Mouse (Mus musculus) megakaryocyte, embryonic 14.5 days (primary cell): ENCODE results near the gene Pak4. TPM values are rescaled to one million over a fixed set of nuclear protein-coding genes. Genes with fewer than 3 reads are reported as not detected.
A peak's percentile ranks its signal among the peaks of the same experiment; 100 is the strongest.
"Not testable (repeated sequence)": the region's sequence is repeated elsewhere in the genome, so short reads cannot be mapped to it uniquely, and the experiment has no call there.

Source experiments
- H3K27me3 ChIP-seq: replicated peaks from 2 replicates; pipeline ENCODE3; 2012; ENCODE audit warnings: inconsistent platforms
- H3K36me3 ChIP-seq: replicated peaks from 2 replicates; pipeline ENCODE3; 2012; ENCODE audit warnings: low read length, inconsistent platforms, mixed read lengths
- H3K4me1 ChIP-seq: 2 replicates; pipeline ENCODE4 v1.6.1; 2012; ENCODE audit warnings: inconsistent platforms
- H3K4me3 ChIP-seq: replicated peaks from 2 replicates; pipeline ENCODE3; 2012; ENCODE audit warnings: moderate library complexity, mild to moderate bottlenecking, inconsistent platforms
- H3K9me3 ChIP-seq: 2 replicates; pipeline ENCODE4 v1.6.1; 2012; ENCODE audit warnings: inconsistent platforms
- FLI1 ChIP-seq: IDR thresholded peaks from 2 replicates; pipeline ENCODE4 v1.6.1; 2012; ENCODE audit warnings: low read length, inconsistent platforms, mixed read lengths
- GATA1 ChIP-seq: IDR thresholded peaks from 3 replicates; pipeline ENCODE4 v1.6.1; 2012; ENCODE audit warnings: mixed read lengths, low read length, inconsistent platforms, borderline replicate concordance
- polyA plus RNA-seq: library from polyadenylated mRNA; stranded (reverse); fragments of >175 nt; gene quantifications from 2 replicates; pipeline ENCODE4 v1.2.3, GENCODE M21; 2012; ENCODE audit warnings: low replicate concordance; ENCODE audit not compliant: insufficient read depth

Gene Pak4
- polyA plus RNA-seq, 1 experiment = 17.3 TPM

GRCm38 (mm10) chr7:28547628-28548027 is 50.4 kb downstream of the Pak4 start:
- no peaks in the 10 kb centered on the region for H3K36me3 ChIP-seq
- peaks cover 38% of the 10 kb centered on the region for H3K27me3 ChIP-seq
- H3K4me3 ChIP-seq = peak overlapping the region; percentile 84
- TF ChIP-seq GATA1 (no peak), FLI1 (no peak; the same call in 1 of the 2 replicates)
- peaks cover 48% of the 10 kb centered on the region for H3K4me1 ChIP-seq
- H3K9me3 ChIP-seq = peaks cover 6% of the 10 kb centered on the region

DNA sequence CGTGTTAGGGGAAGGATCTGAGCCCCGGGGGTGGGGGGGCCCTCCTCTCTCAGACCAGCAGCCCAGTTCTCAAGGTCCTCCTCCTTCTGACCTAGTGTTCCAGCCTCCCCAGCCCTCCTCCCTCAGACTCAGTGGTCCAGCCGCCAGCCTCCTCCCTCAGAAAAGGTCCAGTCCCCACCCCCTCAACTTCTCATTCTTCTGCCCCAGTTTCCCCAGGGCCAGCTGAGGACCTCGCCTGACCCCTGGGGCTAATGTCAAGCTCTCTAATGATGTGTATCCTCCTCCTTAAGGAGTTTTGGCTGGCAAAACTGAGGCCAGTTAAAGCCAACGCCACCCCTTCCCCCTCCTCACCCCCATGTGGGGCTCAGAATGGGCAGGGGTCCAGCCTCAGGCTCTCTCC is 50.8 kb downstream of the Pak4 start, which contains the start of gene Nccrp1:
Gene Nccrp1, minus strand, starts transcription at position 101 of the 400 bp plus-strand sequence.
- Histone ChIP-seq H3K36me3 (no peaks in the 10 kb centered on the region), H3K4me1 (peaks cover 48% of the 10 kb centered on the region), H3K4me3 (peak within 1 kb of the TSS; percentile 84), H3K9me3 (peaks cover 1% of the 10 kb centered on the region), H3K27me3 (peaks cover 38% of the 10 kb centered on the region)
- TF ChIP-seq FLI1 = no peak
- no peak for TF ChIP-seq GATA1

DNA sequence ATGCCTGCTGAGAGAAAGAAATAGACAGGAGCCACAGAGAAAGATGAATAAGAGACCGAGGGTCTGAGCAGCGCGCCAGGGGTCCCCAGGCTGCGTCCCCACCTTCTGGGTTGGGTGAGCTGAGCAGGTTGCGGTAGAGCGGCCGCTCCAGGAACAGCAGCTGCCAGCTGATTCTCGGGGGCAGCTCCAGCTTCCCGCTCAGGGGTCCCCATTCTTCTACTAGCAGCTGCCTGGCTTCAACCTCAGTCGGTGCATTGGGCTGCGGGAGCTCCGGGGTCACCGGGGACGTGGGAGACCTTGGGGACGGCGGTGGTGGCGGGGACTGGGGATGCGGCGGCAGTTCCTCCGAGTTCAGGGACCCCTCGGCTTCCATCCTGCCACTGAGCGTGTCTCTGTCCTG is 51.3 kb downstream of the Pak4 start:
- no peaks in the 10 kb centered on the region for H3K9me3 ChIP-seq
- TF ChIP-seq FLI1 = no peak
- no peak for TF ChIP-seq GATA1
- no peaks in the 10 kb centered on the region for H3K36me3 ChIP-seq
- H3K4me3 ChIP-seq = peak overlapping the region; percentile 84
- H3K27me3 ChIP-seq = peaks cover 42% of the 10 kb centered on the region
- H3K4me1 ChIP-seq = peaks cover 48% of the 10 kb centered on the region

DNA sequence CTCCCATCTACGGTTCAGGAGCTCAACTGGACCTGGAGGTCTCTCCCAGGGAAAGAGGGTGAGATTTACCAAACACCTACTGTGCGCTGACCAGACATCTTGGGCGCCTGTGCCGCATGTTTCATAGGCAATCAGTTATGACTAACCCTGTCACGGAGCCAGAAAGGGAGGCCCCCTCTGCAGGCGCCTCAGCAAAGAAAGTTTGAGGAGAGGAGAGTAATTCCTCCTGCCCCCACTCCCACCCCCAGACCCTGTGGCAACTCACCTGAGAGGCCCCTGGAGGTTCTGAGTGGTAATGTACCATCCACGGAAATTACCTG is 52.1 kb downstream of the Pak4 start:
- Histone ChIP-seq H3K4me3 (no peak overlapping the region), H3K36me3 (no peaks in the 10 kb centered on the region), H3K27me3 (peaks cover 43% of the 10 kb centered on the region), H3K4me1 (peaks cover 48% of the 10 kb centered on the region), H3K9me3 (0 out of 2 replicates have a peak, but pooled peaks cover 2% of the 10 kb centered on the region)
- TF ChIP-seq GATA1 = no peak
- TF ChIP-seq FLI1 = no peak

GRCm38 (mm10) chr7:28545048-28545890 is 52.7 kb downstream of the Pak4 start:
- H3K9me3 ChIP-seq = peaks cover 5% of the 10 kb centered on the region; the same call in 1 of the 2 replicates
- peaks cover 48% of the 10 kb centered on the region for H3K4me1 ChIP-seq
- no peaks in the 10 kb centered on the region for H3K36me3 ChIP-seq
- H3K27me3 ChIP-seq = peaks cover 46% of the 10 kb centered on the region
- no peak for TF ChIP-seq FLI1
- TF ChIP-seq GATA1 = no peak
- H3K4me3 ChIP-seq = peak overlapping the region; percentile 56

DNA sequence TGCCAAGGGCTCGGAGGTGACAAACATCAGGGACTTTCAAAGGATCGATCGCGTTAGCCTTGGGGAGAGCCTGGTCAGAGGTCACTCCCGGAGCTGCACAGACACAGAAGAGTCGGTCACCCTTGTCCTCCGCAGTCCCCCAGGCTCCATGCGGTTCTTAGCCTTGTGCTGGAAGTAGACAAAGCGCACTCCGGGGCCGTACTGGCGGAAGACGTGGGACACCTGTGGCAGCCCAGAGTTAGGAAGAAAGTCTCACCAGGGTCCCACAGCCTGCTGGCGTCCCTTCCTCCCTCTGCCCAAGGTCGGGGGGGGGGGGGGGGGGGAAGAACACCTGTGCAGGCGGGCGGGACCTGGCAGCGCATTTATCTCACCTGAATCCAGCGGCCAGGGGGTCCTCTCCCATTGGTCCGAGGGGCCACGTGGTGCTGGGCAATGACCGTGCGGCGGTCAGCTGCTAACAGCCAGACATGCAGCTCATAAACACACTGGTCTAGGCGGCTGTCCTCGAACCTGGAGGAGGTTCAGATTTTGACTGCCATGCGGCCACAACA is 53.9 kb downstream of the Pak4 start:
- no peak overlapping the region for H3K4me3 ChIP-seq
- TF ChIP-seq FLI1 (no peak), GATA1 (no peak)
- peaks cover 41% of the 10 kb centered on the region for H3K4me1 ChIP-seq
- peaks cover 7% of the 10 kb centered on the region for H3K9me3 ChIP-seq
- H3K27me3 ChIP-seq = peaks cover 46% of the 10 kb centered on the region
- no peaks in the 10 kb centered on the region for H3K36me3 ChIP-seq

DNA sequence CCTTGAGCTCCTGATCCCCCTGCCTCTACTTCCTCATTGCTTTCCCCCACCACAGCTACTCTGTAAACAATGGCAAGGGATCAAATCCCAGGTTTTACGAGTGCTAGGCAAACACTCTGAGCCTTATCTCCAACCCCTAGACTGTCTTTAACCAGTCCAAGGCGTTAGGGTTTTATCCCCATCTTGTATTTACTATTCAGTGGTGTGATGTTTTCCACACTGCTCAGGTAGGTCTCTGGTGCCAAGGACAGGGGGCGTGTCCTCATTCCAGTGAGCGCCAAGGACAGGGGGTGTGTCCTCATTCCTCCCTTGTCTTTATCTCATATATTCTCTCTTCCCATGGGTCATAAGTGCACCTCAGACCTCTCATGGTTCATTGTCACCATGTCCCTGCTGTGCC is 57.5 kb downstream of the Pak4 start, which contains the start of gene Sycn:
Gene Sycn, plus strand, starts transcription at position 360 of the 400 bp plus-strand sequence.
- peaks cover 18% of the 10 kb centered on the region for H3K9me3 ChIP-seq
- peaks cover 10% of the 10 kb centered on the region for H3K4me1 ChIP-seq
- H3K4me3 ChIP-seq = peak within 1 kb of the TSS; percentile 28
- no peaks in the 10 kb centered on the region for H3K36me3 ChIP-seq
- TF ChIP-seq GATA1 (no peak), FLI1 (no peak)
- peaks cover 31% of the 10 kb centered on the region for H3K27me3 ChIP-seq

DNA sequence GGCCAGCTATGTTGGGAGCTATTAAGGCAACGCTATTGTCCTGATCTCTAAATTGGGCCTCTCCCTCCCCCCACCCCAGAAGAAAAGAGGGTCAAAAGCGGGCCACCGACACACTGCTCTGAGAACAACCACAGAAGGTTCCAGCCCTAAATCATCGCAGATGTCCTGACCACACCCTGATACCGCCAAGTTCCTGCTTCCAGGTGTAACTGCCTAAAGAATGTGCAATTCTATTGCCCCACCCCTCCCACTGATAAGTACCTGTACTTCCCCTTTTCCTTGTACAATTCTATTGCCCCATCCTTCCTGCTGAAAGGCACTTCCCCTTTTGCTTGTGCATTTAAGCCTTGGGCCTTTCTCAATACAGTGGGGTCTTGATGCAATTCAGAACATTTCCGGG is 59.1 kb downstream of the Pak4 start:
- not testable (repeated sequence) for H3K36me3 ChIP-seq, H3K4me1 ChIP-seq, H3K4me3 ChIP-seq
- Histone ChIP-seq H3K27me3 (peaks cover 20% of the 10 kb centered on the region), H3K9me3 (peaks cover 18% of the 10 kb centered on the region)

GRCm38 (mm10) chr7:28532005-28532404 is 66.0 kb downstream of the Pak4 start:
- TF ChIP-seq FLI1 (no peak), GATA1 (no peak)
- no peaks in the 10 kb centered on the region for H3K9me3 ChIP-seq
- H3K36me3 ChIP-seq = no peaks in the 10 kb centered on the region
- peaks cover 25% of the 10 kb centered on the region for H3K4me1 ChIP-seq
- no peak overlapping the region for H3K4me3 ChIP-seq
- H3K27me3 ChIP-seq = peaks cover 8% of the 10 kb centered on the region
